Mouse (Mus musculus) small intestine, adult 2 months (tissue): Measurements from ENCODE around the gene Anks4b.

Experiments
- CTCF ChIP-seq: fragments of 200-500 bp; IDR thresholded peaks from 2 replicates; pipeline ENCODE4 v1.5.1; 2012; ENCODE audit warnings: low read depth, mild to moderate bottlenecking, control low read depth, inconsistent platforms, low read length, moderate library complexity, mixed read lengths; ENCODE audit not compliant: insufficient replicate concordance, insufficient read length; ENCODE audit errors: extremely low read depth
- POLR2A ChIP-seq: fragments of 200-500 bp; IDR thresholded peaks from 2 replicates; pipeline ENCODE4 v1.6.1; 2012; ENCODE audit warnings: low read depth, mild to moderate bottlenecking, control low read depth, inconsistent platforms, low read length, moderate library complexity

GRCm38 (mm10) chr7:120174723-120175504 is 1.3 kb downstream of the Anks4b start:
- TF ChIP-seq POLR2A (peak; percentile 60; the same call in 1 of the 2 replicates), CTCF (no peak)
